Mouse (Mus musculus) adrenal gland, postnatal 36 days (tissue): ENCODE data around the gene Pomgnt1. TPM values are rescaled to one million over a fixed set of nuclear protein-coding genes. Genes with fewer than 3 reads are reported as not detected.

ENCODE experiments used
- DNase-seq, 2 experiments: peaks; one replicate each; pipeline ENCODE4 v3.0.0; 2021; ENCODE audit warnings: mixed read lengths in 1 of 2
- long read RNA-seq, 2 experiments: library from polyadenylated mRNA; stranded (forward); transcript quantifications; one replicate each; pipeline ENCODE4 v2.0.0; 2021; ENCODE audit warnings: borderline sequencing depth in 2 of 2
- total RNA-seq, 2 experiments: library from RNA; stranded (reverse); gene quantifications; 2 replicates each; pipeline ENCODE4 v1.2.3; 2021

Pomgnt1 gene
- 10 to 100 TPM; 61.8 to 63.7 TPM for total RNA-seq
- long read RNA-seq, experiment 1, transcript Pomgnt1-203 (22 exons, 2,719 nt), result major isoform, 118 of 141 reads
- long read RNA-seq, experiment 1, partial matches to known transcripts, result 8 of 141 reads
- long read RNA-seq, experiment 1, other reads (novel, unspliced or antisense), result 15 of 141 reads
- long read RNA-seq, experiment 2, transcript Pomgnt1-203 (22 exons, 2,719 nt), result major isoform, 48 of 60 reads
- long read RNA-seq, experiment 2, partial matches to known transcripts, result 5 of 60 reads
- long read RNA-seq, experiment 2, other reads (novel, unspliced or antisense), result 6 of 60 reads

DNA sequence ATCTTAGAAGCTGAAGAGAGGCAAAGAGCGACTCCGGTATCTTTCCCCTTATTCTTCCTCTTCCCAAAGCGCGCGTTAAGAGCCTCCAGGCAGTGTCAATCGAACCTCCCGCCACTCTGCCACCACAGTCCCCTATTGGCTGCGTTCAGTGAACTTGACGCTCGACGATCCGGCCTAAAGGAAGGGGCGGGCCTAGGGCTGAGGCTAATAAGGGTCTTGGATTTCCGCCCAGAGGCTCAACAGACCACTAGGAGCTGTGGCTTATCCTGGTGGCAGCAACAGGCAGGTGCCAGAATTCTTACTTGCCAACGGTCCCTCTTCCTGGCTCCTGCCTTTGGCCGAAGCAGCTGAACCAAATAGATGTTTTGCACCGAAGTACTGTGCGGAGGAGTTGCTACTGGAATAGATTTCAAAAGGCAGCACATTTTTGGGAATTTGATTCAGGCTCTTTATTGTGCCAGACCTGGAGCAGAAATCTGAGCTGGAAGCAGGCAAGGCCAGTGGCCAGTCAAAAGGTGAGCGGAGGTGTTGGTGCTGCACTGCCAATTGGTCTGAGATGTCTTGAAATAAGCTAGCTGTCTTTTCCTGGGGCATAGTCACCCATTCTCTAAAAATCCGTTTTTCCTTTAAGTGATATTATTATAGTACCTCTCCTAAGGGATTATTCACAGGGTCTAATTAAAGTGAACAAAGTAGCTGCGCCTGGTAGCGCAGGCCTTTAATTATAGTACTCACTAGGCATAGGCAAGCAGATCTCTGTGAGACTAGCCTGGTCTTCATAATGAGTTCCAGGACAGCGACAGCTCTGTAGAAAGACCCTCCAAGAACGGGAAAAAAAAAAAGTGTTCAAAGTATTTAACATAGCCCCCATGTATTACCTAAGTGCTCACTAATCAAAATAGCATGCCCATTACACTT, at the start of gene Pomgnt1, which contains the start of gene Rad54l:
Pomgnt1 (plus strand) TSS at position 239 of the 918 bp plus-strand sequence.
Rad54l (minus strand) TSS at position 89 of the 918 bp plus-strand sequence.
- peak; percentile 85 to 91 for DNase-seq

DNA sequence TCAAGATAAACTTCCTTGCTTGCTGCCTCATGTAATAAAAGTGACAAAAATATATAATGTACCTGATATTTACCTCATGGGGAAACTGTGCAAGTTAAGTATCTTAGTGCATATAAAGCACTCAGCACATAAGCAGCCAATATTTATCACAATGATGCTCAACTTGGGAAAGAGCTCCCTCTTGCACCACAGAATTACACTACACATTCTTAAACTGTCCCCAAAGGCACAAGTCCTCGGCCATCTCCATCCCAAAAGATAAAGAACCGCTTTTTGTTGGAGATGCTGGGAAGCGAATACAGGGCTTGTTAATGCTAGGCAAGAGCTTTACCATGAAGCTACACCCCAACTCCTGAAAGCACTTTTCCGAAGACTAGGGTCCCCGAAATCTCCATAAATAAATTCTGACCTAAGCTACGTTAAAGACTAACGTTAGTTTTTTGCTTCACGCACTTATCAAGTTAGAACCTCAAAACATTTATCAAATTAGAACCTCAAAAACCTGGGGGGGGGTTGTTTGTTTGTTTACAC, 49.4 kb upstream of the Pomgnt1 start:
- DNase-seq, result no peak

DNA sequence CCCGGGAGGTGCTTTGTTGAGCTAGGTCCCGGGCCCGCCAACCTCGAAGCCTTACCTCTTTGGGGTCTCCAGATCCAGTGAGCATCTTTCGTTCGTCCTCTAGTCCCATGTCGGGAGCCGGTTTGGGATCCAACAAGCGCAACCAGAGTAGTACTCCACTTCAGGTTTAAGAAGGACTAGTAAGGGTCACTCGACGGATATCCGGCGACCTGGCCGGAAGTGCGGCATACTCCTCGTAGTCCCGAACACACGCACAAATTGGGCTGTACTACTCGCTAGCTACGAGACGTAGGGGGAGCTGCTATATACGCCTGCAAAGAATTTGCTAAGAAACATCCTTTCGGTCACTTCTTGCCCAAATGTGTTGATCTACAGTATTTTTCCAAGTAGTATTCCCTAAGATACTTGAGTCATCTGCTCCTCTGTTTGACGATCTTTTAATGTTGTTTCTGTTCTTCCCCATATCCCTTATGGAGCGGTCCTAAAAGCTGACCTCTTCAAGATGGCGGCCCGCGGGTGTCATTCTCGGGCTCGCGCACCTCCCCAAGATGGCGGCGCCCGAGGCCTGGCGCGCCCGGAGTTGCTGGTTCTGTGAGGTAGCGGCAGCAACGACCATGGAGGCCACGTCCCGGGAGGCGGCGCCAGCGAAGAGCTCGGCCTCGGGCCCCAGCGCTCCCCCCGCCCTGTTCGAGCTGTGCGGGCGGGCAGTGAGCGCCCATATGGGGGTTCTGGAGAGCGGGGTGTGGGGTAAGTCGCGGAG, 48.6 kb upstream of the Pomgnt1 start, which contains the start of the genes Uqcrh and Lrrc41:
Uqcrh (minus strand) TSS at position 211 of the 760 bp plus-strand sequence.
Lrrc41 (plus strand) TSS at position 409 of the 760 bp plus-strand sequence.
- DNase-seq, result peak; percentile 96

DNA sequence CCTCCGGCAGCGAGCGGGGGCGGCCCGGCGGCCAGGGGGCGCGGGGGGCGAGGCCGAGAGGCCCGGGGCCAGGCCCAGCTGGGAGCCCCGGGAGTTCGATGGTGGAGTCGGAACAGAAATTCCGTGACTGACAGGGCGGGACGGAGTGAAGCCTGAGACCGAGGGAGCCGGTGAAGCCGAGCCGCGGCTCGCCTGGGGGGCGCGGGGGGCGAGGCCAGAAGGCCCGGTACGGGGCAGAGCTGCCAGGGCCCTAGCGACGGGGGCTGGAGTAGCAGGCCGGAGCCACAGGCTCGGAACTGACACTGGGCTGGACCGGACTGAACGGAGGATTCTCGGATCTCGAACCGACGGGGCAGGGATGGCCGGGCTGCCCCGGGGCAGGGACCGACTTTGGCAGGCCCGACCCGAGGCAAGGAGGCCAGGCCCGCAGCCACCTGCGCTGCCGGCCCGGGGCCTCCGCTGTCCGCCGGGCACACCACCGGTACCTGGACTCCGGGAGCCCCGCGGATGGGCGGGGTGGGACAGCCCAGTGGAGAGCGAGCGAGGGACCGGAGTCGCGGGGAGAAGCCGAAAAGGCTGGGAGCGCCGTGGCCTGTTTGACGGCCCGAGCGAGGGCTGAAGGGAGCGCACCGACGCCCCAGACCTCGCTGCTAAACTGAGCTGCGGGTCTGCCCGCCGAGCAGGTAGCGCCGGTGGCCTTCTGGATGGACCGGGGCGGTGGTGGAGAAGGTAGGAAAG, 47.8 kb upstream of the Pomgnt1 start:
- peak; percentile 70 to 73 for DNase-seq

DNA sequence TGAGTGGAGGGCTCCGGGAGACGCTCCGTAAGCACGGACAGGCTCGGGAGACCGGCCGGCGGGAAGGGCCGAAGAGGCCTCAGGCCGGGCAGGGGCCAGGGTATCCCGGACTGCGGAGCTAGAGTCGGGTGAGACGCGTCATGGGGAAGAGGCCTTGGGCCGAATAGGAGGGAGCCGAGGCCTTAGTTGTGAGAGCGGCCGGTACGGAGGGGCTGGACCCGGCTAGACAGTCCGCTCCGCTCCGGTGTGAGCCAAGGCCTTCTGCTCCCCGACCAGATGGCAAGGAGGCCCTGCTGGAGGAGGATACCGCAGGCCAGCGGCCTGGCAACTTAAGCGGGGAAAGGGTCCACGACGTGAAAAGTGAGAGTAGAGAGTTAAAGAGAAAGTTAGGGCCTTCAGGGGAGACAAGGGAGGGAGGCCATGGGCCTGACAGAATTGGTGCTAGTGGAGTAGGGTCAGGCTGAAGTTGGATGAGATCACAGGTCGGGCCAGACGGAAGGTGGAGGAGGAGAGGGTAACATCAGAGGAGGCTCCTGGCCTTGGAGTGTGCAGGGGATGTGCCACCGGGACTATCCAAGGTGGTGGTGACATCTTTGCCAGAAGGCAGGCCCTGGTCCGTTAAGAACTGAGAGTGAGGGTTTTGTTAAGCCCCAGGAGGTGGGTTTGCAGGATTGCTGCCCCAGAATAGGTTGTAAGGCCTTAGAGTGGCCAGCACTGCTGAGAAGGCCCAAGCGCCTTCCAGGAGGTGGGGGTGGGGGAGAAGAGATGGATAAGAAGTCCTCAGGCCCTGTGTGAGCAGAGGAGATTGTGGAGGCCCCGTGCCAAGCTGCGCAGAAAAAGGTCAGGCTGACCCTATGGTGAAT, 47.0 kb upstream of the Pomgnt1 start:
- DNase-seq, result peak; percentile 63 to 64

DNA sequence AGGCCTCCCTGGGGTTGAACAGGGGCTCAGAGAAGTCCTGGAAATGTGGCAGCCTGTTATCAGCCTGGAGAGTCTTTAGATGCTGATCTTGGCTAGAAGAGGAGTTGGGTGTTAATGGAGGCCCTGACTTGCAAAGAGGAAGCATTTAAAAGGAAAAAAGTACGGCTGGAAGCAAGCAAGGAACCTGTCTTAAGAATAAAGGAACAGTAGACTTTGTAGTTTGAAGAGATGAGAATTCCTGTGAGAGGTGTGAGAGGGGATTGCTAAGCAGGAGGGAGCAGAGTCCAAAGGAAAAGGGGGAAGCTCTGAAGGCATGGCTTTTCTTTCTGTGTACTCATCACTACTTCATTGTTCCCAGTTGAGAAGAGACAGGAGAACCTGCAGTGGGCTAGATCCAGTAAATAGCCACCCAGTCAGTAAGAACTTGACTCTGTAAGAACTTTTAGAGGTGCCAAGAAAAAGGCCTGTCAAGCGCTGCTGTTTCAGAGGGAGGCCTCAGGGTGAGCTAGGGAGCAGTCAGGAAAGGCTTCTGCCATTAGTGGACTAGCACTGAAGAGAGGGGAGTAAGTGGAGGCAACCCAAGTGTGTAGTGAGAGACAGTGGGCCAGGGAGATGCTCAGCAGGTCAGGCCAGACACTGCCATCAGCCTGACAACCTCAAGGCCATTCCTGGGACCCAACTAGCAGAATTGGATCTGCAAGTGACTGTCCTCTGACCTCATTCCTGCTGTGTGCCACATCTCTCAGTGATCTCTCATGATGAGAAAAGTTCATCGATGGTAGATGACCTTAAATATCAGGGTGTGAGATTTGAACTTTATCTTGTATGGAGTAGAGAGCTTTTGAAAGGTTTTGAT, 46.2 kb upstream of the Pomgnt1 start:
- DNase-seq, result peak; percentile 35 to 36

DNA sequence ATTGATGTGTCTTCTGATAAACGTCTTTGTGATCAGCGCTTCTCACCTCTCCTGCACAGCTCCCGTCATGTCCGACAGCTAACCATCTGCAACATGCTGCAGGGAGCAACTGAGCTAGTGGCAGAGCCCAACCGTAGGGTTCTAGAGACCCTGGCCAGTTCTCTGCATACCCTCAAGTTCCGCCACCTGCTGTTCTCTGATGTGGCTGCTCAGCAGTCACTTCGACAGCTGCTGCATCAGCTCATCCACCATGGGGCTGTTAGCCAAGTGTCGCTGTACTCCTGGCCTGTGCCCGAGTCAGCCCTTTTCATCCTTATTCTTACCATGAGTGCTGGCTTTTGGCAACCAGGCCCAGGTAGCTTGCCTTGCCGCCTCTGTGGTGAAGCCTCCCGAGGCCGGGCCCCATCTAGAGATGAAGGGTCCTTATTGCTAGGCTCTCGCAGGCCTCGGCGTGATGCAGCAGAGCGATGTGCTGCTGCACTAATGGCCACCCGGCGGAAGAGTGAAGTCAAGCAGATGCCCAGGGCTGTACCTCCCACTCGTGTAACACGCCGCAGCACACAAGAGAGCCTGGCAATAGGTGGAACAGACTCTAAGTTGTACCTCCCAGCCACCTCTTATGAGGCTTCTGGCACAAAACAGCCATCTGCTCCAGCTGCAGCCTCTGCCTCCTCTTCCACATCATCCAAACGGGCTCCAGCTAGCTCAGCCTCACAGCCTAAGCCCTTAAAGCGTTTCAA, 35.0 kb upstream of the Pomgnt1 start:
- DNase-seq, result no peak

DNA sequence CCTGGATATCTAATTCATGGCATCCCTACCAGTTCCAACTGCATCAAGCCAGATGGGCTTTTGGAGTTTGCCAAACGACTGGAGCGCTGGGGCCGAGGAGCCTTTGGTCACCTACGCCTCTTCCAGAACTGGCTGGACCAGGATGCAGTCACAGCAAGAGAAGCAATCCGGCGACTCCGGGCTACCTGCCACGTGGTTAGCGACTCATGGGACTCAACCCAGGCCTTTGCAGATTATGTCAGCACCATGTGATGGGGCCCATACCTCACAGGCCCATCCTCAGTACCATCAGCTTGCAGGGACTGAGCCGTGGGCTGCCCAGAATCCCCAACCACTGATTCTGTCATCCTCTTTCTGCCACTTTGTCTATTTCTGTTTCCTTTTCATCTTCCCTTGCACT, 27.3 kb upstream of the Pomgnt1 start:
- no peak for DNase-seq

DNA sequence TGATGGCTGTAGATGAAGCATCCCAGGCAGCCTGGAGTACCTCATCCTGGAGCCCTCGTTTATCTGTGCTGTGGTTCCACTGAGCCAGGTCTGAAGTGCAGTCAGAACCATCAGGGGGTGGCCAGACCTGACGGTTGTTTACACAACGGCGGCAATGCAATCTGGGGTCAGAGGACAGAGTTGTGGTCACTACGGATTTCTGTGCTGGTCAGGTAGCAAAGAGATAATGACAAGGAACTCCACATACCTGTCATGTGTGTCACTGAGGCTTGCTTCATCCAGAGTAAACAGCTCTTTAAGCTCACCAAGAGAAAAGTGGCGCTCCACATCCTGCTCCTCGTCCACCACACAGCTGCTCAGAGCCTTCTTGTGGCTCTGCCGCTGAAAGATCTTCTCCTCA, 26.4 kb upstream of the Pomgnt1 start:
- DNase-seq, result no peak

DNA sequence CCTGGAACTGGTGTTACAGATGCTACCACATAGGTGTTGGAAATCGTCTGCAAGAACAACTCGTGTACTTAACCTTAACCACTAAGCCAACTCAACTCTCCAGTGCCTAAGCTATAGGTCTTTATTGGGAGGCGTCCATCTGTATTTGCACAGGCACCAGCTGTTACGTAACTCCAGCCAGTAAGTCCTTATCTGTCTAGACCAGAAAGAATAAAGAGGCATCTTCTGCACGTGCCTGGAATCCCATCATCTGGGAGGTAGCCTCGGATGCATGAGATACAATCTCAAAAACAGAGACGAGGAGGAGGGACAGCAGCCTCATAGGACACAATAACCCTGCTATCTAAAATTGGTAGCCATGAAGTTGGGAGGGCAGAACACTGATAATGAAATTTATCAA, 22.7 kb upstream of the Pomgnt1 start:
- no peak for DNase-seq

DNA sequence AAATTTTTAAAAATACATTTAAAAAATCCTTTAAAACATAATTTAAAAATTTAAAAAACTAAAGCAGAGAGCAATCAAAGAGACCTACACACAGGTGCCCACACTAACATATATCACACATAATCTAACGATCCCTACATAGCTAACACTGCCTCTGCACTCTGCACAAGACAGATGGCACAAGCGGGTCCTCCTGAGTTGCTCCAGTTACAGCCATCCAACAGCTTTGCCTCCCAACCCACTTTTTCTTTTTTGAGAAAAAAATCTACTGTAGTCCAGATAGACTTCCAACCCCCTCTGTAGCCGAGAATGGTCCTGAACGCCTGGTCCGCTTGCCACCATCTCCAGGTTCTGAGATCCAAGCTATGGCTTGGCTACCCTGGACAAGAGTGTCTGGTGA, 18.4 kb upstream of the Pomgnt1 start:
- no peak for DNase-seq

DNA sequence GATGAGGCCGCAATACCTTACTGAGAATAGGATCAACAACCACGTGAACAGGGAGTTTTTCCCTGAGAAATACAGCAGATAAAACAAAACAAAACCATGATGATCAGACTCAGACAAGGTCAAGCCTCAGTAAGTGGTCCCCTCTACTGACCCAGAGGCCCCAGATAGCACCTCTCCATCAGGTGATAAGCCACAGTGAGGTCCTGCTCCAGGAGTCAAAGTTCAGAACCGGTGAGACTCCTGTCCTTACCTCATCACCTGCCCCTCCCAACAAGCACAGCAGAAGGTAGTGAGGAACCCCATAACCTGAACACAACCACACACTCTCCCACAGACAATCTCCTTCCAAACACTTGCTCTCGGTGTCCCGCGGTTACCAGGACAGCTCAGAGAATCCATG, 12.9 kb upstream of the Pomgnt1 start:
- DNase-seq, result no peak

DNA sequence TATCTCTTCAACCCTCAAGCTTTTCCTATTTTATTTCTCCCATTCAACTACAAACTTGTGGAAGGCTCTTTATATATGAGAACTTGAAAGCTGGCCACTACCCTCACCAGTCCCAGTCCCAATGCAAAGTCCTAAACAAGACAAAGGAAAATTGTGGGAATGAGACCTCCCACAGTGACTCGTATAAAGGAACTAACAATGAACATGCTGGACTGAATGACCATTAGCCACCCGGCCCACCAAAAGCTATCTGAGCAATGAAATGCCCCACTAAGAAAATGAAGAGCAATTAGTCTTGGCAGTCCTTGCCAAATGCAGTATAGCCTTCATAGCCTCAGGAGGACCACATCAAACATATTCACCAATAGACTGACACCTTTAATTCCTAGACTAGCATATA, 12.2 kb upstream of the Pomgnt1 start:
- DNase-seq, result no peak

DNA sequence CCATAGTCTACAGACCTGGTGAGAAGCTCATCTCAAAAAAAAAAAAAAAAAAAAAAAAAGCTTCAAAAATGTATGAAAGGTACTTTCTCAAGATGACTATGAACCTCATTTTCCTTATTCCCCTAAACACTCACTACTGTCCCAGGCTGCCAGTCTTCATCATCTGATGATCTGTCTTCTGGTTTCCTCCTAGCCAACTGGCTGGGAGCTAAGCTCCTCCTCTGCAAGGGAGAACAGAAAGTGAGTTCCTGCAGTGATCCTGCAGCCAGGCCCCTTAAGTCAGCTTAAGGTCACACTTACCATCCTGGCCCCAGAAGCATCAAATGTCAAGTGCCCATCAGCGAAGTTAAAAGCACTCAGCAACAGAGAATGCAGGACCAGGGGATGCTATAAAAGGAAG, 878 bp upstream of the Pomgnt1 start:
- no peak for DNase-seq

DNA sequence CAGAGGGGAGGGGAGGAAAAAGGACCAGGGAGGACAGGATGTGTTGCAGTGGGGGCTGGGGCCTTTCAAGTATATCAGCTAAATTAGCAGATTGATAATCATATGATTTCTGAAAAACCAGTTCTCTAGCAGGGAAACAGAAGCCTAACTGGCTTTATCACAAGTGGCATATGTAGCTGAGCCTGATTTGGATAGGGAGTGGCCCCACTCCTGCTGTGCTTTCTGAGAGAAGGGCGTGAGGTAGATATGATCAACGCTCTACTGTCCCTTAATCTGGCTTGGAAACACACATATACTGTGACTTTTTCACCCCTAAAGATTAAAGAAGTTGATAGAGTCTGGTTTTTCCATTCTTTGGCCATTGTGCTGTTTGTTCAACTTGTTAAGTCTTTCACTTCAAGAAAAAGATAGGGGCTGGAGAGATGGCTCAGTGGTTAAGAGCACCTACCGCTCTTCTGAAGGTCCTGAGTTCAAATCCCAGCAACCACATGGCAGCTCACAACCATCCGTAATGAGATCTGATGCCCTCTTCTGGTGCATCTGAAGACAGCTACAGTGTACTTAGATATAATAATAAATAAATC, 2.3 kb downstream of the Pomgnt1 start:
- no peak for DNase-seq

DNA sequence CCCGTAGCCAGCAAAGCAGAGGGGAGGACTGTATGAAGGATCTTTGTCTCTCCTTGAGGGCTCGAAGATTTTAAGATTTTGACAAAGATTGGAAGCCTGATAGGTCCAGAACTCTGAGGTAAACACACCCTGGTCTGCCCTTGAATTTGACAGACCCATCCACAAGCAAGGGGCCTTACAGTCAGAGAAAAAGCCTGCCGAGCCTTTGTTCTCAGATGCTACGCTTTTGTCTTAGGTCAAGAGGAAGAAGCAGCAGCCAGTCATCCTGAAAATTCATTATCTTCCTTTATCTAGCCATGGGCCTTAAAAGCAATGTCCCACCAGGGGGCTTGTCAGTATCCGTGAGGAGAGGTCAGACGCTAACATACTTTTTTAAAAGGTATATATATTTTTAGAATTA, 4.3 kb downstream of the Pomgnt1 start:
- no peak for DNase-seq

DNA sequence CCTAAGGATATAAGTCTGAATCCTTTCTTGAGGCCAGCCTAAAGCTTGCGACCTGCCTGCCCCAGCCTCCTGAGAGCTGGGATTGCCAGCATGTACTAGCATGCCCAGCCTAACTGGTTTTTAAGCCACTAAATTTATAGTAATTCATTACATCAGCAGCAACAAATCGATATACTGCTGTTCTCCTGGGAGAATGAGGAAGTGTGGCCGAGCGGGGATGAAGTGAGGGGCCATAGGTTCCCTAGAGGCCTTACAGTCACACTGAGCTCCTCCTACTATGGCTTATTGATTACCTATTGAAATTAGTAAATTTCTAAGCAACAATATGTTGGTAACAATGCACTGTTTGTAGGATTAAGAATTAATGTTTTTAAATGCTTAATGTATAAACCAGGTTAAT, 9.5 kb downstream of the Pomgnt1 start:
- DNase-seq, result no peak

DNA sequence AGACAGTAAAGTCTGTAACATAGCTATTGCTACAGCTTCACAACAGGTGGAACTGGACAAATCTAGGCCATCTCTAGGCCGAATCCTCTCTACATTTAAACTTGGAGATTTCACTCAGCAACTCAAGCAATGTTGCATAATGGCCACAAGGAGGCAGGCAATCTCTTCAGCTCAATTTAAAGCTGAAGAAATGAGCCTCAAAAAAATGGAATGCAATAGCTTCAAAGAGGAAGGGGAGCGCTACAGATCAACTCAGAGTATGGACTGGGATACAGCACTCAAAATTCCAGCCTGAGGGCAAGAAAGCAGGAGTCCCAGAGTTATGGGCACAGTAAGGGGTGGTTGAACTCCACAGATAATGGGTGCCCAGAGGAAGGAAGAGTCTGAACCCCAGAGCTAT, 11.3 kb downstream of the Pomgnt1 start:
- DNase-seq, result no peak
